Mouse (Mus musculus) liver, embryonic 14.5 days (tissue): Measurements from ENCODE around the gene Fhod1.

Source experiments
- CTCF ChIP-seq: IDR thresholded peaks from 2 replicates; pipeline ENCODE4 v1.5.1; 2016; ENCODE audit warnings: antibody characterized with exemption, low read depth, control low read depth
- EP300 ChIP-seq: IDR thresholded peaks from 2 replicates; pipeline ENCODE4 v1.6.1; 2016; ENCODE audit warnings: antibody characterized with exemption, low read depth

DNA sequence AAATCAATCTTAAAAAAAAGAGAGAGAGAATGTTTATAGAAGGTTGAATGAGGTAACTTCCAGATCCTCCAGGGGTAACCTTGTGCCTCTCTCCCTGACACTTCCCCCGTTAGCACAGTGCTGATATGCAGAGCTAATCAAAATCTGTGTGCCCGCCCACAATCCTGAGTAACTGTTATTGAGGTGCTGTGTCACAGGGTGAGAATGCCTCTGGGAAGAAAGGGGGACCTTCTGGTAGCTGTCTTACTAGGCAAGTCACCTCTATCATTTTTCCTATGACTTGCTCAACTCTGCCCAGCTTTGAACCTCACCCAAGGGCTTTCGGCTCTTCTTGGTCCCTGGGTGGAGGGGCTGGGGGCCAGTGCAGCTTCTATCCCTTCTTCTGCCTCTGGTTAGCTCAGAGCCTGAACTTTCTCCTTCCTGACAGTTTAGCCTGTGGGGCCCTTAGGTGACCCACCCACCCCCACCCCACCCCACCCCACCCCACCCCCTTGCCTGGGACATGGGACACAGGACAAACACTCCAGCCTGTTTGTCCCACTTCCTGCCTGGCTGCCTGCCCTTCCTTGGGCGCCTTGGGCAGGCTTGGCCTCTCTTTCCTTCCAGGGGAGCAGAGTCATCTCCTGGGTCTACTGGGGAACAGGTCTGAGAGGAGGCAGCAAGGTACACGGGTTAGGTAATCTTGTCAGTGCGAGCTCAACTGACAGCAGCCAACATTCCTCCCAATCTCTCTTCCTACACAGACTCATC lies 7.7 kb downstream of the Fhod1 start:
- no peak for TF ChIP-seq CTCF
- TF ChIP-seq EP300, result no peak
